Mouse (Mus musculus) T-cell, adult 2 months (primary cell): ENCODE results near the gene Ewsr1.
"Not testable (repeated sequence)": the region's sequence is repeated elsewhere in the genome, so short reads cannot be mapped to it uniquely, and the experiment has no call there.

ENCODE experiments used
- DNase-seq: peaks from one replicate; pipeline ENCODE4 v3.0.0; 2022; ENCODE audit warnings: low spot score

Ewsr1 gene

GRCm38 (mm10) chr11:5096480-5097020 lies 2.5 kb downstream of the Ewsr1 start:
- no peak for DNase-seq

DNA sequence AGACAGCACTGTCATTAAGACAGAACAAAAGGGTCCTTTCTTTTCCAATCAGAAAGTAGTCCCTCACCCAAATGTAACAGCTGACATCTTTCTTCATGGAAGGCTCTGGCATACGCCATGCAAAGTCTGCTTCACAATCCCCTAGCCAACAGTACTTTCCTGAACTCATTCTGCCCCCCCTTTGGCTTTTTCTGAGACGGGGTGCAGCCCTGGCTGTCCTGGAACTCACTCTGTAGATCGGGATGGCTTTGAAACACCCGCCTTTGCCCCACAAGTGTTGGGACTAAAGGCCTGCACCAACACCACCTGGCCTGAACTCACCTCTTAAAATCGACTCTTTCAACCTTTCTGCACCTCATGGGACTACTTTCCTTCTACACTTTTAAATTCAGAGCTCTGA lies 3.2 kb downstream of the Ewsr1 start:
- no peak for DNase-seq

DNA sequence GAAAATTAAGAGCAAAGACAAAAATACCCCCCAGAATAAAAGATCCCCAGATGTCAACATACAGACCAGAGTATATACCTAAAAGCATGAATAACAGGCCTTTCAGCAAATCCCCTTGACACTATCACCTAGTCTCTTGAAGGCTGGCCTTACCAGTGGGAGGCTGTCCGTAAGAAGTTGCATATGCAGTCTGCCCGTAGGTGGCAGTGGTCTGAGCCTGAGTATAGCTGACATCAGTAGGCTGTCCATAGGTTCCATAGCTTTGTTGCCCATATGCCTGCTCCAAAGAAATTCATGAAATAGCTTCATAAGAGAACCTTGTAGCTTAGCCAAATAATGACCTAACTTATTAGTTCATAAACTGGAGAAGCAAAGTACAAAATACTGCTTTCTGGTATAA lies 7.4 kb downstream of the Ewsr1 start:
- DNase-seq = no peak

DNA sequence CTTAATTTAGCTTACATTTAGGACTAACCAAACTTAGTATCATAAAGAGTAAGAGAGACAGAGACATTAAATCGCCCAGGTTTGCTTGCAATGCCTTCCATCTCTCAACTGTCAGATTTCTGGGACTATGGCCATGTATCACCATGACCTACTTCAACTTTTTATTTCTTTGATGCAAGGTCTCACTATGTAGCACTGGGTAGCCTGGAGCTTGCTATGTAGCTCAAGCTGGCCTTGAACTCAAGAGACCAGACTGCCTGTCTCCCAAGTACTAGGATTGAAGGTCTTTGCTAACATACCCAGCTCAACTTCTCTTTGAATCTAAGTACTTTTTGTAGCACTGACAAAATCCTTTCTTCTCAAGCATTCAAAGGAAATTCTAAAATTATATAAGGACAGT lies 9.9 kb downstream of the Ewsr1 start:
- no peak for DNase-seq

GRCm38 (mm10) chr11:5076843-5077242 lies 22.2 kb downstream of the Ewsr1 start:
- not testable (repeated sequence) for DNase-seq

- no peak for DNase-seq
Observed at GRCm38 (mm10) chr11:5075760-5076159, 23.3 kb downstream of the Ewsr1 start.

- peak; percentile 34 for DNase-seq
Observed at GRCm38 (mm10) chr11:5074882-5075281, 24.2 kb downstream of the Ewsr1 start.

GRCm38 (mm10) chr11:5068126-5068971 lies 30.7 kb downstream of the Ewsr1 start:
- no peak for DNase-seq

DNA sequence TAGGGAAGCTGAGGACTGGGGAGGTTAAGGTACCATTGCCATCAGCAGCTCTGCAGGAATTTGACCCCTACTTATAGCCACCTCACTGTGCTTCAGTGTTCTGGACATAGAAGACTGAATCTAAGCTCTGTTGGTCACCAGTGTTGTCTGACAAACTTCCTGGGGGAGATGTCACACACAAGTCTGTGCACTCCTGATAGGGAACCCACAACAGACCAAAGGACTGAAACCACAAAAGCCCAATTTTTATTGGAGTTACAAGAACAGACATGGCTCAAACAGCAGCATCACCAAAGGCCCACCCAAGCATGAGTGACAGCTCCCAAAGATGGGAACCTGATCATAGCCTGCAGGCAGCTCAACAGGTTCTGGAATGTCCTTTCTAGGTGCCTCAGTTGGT lies 32.0 kb downstream of the Ewsr1 start:
- DNase-seq = no peak

- peak; percentile 30 for DNase-seq
Observed at GRCm38 (mm10) chr11:5065056-5065821, 33.8 kb downstream of the Ewsr1 start, which contains the start of gene Gas2l1. Gene Gas2l1, minus strand, starts transcription at chr11:5065327.

DNA sequence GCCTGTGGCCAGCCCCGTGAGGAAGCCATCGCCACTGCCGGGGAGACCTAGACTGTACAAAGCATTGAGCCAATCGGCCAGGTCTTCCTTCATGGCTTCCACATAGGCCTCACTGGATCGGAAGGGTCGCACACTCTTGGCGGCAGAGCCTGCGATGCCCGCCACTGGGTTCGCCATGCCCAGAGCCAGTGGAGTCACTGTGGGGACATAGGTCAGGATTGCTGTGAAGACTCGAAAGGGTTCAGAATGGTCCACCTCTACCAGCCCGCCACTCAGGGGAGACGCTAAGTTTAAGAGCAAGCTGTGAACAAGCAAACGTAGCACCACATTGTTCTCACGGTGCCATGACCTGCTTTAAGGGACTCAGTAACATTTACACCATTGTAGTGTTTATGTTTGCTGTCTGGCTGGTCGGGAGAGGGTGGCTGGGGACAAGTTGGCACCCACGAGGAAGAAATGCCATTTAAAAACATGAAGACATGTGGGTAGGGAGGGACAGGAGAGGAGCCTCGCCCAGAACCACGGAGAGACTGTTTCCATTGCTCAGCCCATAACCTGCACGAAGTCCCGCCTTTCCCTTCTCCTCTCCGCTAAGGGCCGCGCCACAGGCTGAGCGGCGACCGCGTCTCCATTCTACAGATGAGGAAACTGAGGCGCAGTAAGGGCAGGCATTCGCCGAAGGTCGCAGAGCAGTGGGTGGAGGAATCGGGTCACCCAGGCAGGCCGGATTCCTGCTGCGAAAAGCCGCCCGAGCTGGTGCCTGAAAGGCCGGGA lies 34.6 kb downstream of the Ewsr1 start:
- DNase-seq = no peak

GRCm38 (mm10) chr11:5063561-5064281 lies 35.3 kb downstream of the Ewsr1 start:
- no peak for DNase-seq

- no peak for DNase-seq
Observed at GRCm38 (mm10) chr11:5062860-5063505, 36.1 kb downstream of the Ewsr1 start.

DNA sequence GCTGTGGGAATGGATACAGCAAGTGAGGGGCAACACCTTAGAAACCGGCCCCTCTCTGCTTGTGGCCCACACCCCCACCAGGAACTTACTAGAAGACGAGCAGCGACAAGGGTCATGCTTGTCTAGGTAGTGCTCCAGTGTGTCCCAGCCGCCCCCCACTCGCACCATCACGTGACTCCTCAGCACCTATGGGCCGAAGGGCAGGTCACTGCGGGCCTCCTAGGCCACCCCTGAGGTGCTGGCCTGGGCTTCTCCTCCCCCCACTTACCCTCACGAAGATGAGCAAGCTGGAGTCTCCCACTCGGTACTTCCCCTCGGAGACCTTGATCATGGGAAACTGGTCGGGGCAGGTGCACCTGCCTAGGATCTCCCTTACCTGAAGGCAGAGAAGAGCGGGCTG lies 36.7 kb downstream of the Ewsr1 start:
- no peak for DNase-seq

DNA sequence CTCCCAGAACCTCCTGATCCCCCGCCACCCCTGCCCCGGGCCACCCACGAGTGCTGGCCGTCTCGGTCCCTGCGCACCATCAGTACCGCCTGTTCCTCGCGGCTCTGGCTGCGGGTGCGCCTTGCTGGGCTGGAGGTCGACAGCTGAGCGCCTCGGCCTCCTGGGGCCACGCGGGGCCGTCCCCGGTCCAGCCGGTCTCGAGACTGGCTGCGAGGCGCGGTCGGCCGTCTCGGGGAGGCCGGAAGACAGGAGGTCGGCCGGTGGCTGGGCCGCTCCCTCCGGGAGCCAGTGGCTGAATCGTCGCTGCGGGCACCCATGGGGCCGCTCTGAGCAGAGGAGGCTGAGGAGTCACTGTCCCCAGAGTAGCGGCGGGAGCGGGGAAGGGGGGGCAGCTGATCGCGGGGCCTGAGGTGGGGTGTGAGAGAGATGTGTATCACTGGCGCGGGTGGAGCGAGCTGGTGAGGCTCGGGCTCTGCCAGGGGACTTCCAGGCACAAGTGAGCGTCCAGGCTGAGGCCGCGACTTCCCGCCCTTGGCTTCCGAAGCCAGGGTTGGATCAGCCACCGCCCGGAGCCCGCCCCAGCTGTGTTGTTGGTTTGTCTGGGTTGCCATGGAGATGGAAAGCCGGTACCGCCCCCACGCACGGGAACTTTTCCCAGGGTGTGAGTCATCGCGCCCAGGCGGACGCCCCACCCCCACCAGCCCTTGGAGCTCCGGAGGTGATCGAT lies 37.5 kb downstream of the Ewsr1 start:
- peak; percentile 70 for DNase-seq

GRCm38 (mm10) chr11:5060756-5061412 lies 38.2 kb downstream of the Ewsr1 start:
- no peak for DNase-seq

DNA sequence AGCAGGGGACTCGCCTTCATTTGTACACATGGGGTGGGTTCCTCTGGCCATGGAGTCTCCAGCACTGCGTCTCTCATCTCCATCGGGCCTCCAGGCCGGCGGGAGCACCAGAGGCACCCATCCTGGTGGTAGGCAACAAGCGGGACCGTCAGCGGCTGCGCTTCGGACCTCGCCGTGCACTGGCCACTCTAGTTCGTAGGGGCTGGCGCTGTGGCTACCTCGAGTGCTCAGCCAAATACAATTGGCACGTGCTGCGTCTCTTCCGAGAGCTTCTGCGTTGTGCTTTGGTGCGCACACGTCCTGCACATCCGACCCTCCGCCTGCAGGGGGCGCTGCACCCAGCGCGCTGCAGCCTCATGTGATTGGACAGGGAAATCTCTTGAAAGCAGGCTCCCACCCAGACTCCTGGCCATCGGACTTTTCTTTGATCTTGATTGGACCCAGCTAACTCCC lies 39.3 kb downstream of the Ewsr1 start:
- peak; percentile 43 for DNase-seq

GRCm38 (mm10) chr11:5059230-5059629 lies 39.8 kb downstream of the Ewsr1 start:
- no peak for DNase-seq

GRCm38 (mm10) chr11:5058783-5059182 lies 40.3 kb downstream of the Ewsr1 start:
- DNase-seq = no peak
